Mouse (Mus musculus) forebrain, embryonic 14.5 days (tissue): ENCODE data around the gene Ksr2. TPM values are rescaled to one million over a fixed set of nuclear protein-coding genes. Genes with fewer than 3 reads are reported as not detected.

Experiments
- ATAC-seq: fragments of 200-750 bp; cut with Nextera tagmentation; 2 replicates; pipeline ENCODE4 v1.8.0; 2017; ENCODE audit warnings: mild to moderate bottlenecking, moderate library complexity
- DNase-seq: peaks from one replicate; pipeline ENCODE4 v3.0.0-alpha.2; 2015; ENCODE audit warnings: low spot score
- H3K27ac ChIP-seq: fragments of 300-500 bp; sonication (generic); 2 replicates; pipeline ENCODE4 v1.5.1; 2014; ENCODE audit warnings: low read depth, mild to moderate bottlenecking, control low read depth, low read length, moderate library complexity
- H3K27me3 ChIP-seq: fragments of 300-500 bp; sonication (generic); replicated peaks from 2 replicates; pipeline ENCODE4 v1.6.1; 2014; ENCODE audit warnings: low read length, control low read depth, mixed read lengths; ENCODE audit not compliant: control insufficient read depth, insufficient read depth
- H3K36me3 ChIP-seq: fragments of 300-500 bp; sonication (generic); 2 replicates; pipeline ENCODE4 v1.6.1; 2014; ENCODE audit warnings: low read length, control low read depth; ENCODE audit not compliant: control insufficient read depth, insufficient read depth
- H3K4me1 ChIP-seq: fragments of 300-500 bp; sonication (generic); 2 replicates; pipeline ENCODE4 v1.6.1; 2014; ENCODE audit warnings: antibody characterized with exemption, low read length, control low read depth; ENCODE audit not compliant: control insufficient read depth, insufficient read depth
- H3K4me2 ChIP-seq: fragments of 300-500 bp; sonication (generic); 2 replicates; pipeline ENCODE4 v1.6.1; 2014; ENCODE audit warnings: mild to moderate bottlenecking, control low read depth, low read length
- H3K4me3 ChIP-seq: fragments of 300-500 bp; sonication (generic); 2 replicates; pipeline ENCODE4 v1.5.1; 2014; ENCODE audit warnings: low read depth, low read length, control low read depth
- H3K9ac ChIP-seq: fragments of 300-500 bp; sonication (generic); 2 replicates; pipeline ENCODE4 v1.6.1; 2014; ENCODE audit warnings: mild to moderate bottlenecking, low read length, control low read depth, moderate library complexity
- H3K9me3 ChIP-seq: fragments of 300-500 bp; sonication (generic); replicated peaks from 2 replicates; pipeline ENCODE4 v1.6.1; 2016; ENCODE audit warnings: low read length, control low read depth, mixed read lengths; ENCODE audit not compliant: control insufficient read depth
- WGBS: fragments of 180-500 bp; shearing (Covaris S2); extraction: QIAGEN DNeasy Blood & Tissue Kit; methylation state at CpG from one replicate; pipeline ENCODE4 v1.1.7; 2014; 5-methylcytosine and 5-hydroxymethylcytosine counted together
- polyA plus RNA-seq: library from polyadenylated mRNA; unstranded; fragments of >200 nt; fragmentation: Nextera tagmentation; extraction: Ambion mirVana; gene quantifications from 2 replicates; pipeline ENCODE4 v1.2.1, GENCODE M21; 2014

The Ksr2 gene
- polyA plus RNA-seq, 1 experiment from 2014 or later = 1.4 TPM

GRCm38 (mm10) chr5:117641585-117641984 is 227.8 kb downstream of the Ksr2 start:
- no peaks in the 10 kb centered on the region for H3K4me1 ChIP-seq
- no peak overlapping the region for H3K9ac ChIP-seq
- no peak for DNase-seq
- no peak overlapping the region for H3K27ac ChIP-seq
- H3K4me2 ChIP-seq = no peak overlapping the region
- no peaks in the 10 kb centered on the region for H3K36me3 ChIP-seq
- no peaks in the 10 kb centered on the region for H3K27me3 ChIP-seq
- 90% methylated on average over 6 of the region's 6 CpGs for WGBS
- H3K9me3 ChIP-seq = no peaks in the 10 kb centered on the region
- ATAC-seq = no peak
- H3K4me3 ChIP-seq = no peak overlapping the region

- DNase-seq = no peak
- Histone ChIP-seq H3K4me1 (no peaks in the 10 kb centered on the region), H3K27me3 (no peaks in the 10 kb centered on the region), H3K9ac (no peak overlapping the region), H3K9me3 (no peaks in the 10 kb centered on the region), H3K36me3 (no peaks in the 10 kb centered on the region), H3K4me2 (no peak overlapping the region), H3K27ac (no peak overlapping the region), H3K4me3 (no peak overlapping the region)
- ATAC-seq = no peak
- 88% methylated on average over 14 of the region's 14 CpGs for WGBS
These were observed 237.6 kb downstream of the Ksr2 start for GRCm38 (mm10) chr5:117651238-117651886.

GRCm38 (mm10) chr5:117658641-117659040 is 244.8 kb downstream of the Ksr2 start:
- WGBS = 25% methylated on average over 6 of the region's 6 CpGs
- no peaks in the 10 kb centered on the region for H3K36me3 ChIP-seq
- no peaks in the 10 kb centered on the region for H3K27me3 ChIP-seq
- DNase-seq (peak; percentile 40), ATAC-seq (no peak)
- H3K4me3 ChIP-seq = no peak overlapping the region
- no peaks in the 10 kb centered on the region for H3K9me3 ChIP-seq
- H3K4me2 ChIP-seq = no peak overlapping the region
- no peak overlapping the region for H3K27ac ChIP-seq
- H3K4me1 ChIP-seq = no peaks in the 10 kb centered on the region
- H3K9ac ChIP-seq = no peak overlapping the region

DNA sequence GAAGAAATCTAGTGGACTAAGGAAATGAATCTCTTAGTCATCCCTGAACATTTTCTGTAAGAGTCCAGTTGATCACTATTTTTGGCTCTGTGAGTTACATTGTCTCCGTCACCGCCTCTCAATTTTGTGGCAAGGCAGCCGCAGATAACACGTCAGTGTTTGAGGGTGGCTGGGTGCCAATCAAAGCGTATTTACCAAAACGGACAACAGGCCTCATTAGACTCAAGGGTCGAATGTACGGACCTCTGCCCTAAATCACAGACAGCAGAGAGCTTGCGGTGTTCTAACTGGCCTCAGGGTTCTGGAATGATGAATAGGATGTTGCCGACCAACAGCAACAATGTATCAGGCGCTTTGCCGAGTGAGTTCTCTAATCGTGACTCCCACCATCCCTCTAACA is 245.8 kb downstream of the Ksr2 start:
- Histone ChIP-seq H3K36me3 (no peaks in the 10 kb centered on the region), H3K4me2 (no peak overlapping the region), H3K4me3 (no peak overlapping the region), H3K27ac (no peak overlapping the region), H3K9ac (no peak overlapping the region), H3K4me1 (no peaks in the 10 kb centered on the region), H3K9me3 (no peaks in the 10 kb centered on the region), H3K27me3 (no peaks in the 10 kb centered on the region)
- 65% methylated on average over 13 of the region's 13 CpGs for WGBS
- no peak for DNase-seq
- no peak for ATAC-seq

DNA sequence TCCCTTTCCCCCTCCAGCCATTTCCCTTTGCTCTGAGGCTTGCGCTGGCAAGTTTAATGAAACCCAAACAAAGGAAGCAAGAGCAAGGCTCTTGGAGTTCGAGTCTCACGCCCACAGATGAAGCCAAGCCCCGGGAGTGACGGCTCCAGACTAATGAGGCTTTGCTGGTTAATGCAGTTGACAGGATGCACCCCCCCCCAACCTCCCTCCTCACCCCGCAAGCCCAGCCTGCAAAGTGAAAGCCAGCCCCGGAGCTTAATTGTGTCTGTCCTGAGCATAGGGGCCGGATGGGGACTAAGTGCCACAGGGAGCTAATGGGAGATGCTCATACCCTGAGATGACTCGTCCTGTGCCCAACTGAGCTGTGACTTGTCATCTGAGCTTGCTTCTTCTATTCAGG is 251.4 kb downstream of the Ksr2 start:
- ATAC-seq = no peak
- Histone ChIP-seq H3K9me3 (no peaks in the 10 kb centered on the region), H3K4me2 (no peak overlapping the region), H3K4me3 (no peak overlapping the region), H3K9ac (no peak overlapping the region), H3K36me3 (no peaks in the 10 kb centered on the region), H3K27ac (no peak overlapping the region), H3K4me1 (peaks cover 7% of the 10 kb centered on the region), H3K27me3 (no peaks in the 10 kb centered on the region)
- peak; percentile 57 for DNase-seq
- under 1% methylated on average over 9 of the region's 9 CpGs for WGBS

DNA sequence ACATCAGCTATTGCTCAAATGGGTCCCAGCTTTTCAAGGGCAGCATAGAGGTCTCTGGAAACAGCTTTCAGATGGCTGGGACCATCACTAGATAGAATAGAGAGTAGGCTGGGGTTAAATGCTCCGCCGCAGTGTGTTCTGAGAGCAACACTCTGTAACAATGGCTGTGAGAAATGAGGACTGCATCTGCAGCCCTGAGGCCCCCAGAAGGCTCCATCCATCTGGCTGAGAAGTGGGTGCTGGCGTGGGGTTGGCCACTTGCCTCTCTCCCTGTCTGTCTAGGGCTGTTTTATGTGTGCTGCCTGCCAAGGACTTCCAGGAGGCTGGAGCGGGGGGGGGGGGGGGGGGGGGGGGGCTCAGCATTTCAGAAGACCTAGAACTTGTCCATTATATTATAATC is 253.5 kb downstream of the Ksr2 start:
- DNase-seq (peak; percentile 53), ATAC-seq (peak; percentile 50; the same call in 1 of the 2 replicates)
- peak overlapping the region; percentile 33; the same call in 1 of the 2 replicates for H3K27ac ChIP-seq

GRCm38 (mm10) chr5:117669265-117669664 is 255.5 kb downstream of the Ksr2 start:
- 0 out of 2 replicates have a peak overlapping the region, but pooled peaks have one; percentile 5 for H3K27ac ChIP-seq
- H3K4me3 ChIP-seq = no peak overlapping the region
- peaks cover 7% of the 10 kb centered on the region for H3K4me1 ChIP-seq
- no peak overlapping the region for H3K4me2 ChIP-seq
- H3K9ac ChIP-seq = no peak overlapping the region
- WGBS = 70% methylated on average over 4 of the region's 4 CpGs
- no peak for ATAC-seq
- no peak for DNase-seq
- H3K27me3 ChIP-seq = no peaks in the 10 kb centered on the region
- H3K9me3 ChIP-seq = no peaks in the 10 kb centered on the region
- no peaks in the 10 kb centered on the region for H3K36me3 ChIP-seq

More for the DNA sequence above, 253.5 kb downstream of the Ksr2 start:
- H3K9me3 ChIP-seq = no peaks in the 10 kb centered on the region
- peaks cover 7% of the 10 kb centered on the region for H3K4me1 ChIP-seq
- WGBS = 65% methylated on average over 3 of the region's 4 CpGs
- no peaks in the 10 kb centered on the region for H3K36me3 ChIP-seq
- no peak overlapping the region for H3K9ac ChIP-seq
- no peaks in the 10 kb centered on the region for H3K27me3 ChIP-seq
- H3K4me3 ChIP-seq = no peak overlapping the region
- no peak overlapping the region for H3K4me2 ChIP-seq

DNA sequence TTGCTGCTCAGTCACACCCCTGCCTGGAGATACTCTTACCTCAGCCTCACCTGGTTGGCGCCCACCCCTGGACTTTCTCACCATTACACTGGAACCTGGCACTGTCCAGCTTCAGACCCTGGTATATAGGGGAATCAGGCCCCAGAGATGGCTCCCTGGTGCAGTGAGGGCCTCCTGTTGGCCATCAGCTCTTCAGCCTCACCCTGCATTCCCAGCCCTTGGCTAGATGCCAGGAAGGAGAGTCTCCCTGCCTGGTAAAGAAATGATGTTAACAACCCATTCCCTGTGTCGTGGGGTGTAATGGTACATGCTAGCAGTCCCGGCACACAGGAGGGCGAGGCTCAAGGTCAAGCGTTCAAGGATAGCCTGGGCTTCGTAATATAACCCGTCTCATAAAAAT is 256.0 kb downstream of the Ksr2 start:
- Histone ChIP-seq H3K27ac (no peak overlapping the region; the same call in 1 of the 2 replicates), H3K36me3 (no peaks in the 10 kb centered on the region), H3K9ac (no peak overlapping the region), H3K9me3 (no peaks in the 10 kb centered on the region), H3K4me1 (peaks cover 7% of the 10 kb centered on the region), H3K4me3 (no peak overlapping the region), H3K27me3 (no peaks in the 10 kb centered on the region), H3K4me2 (no peak overlapping the region)
- no peak for ATAC-seq
- 76% methylated on average over 7 of the region's 7 CpGs for WGBS
- no peak for DNase-seq

DNA sequence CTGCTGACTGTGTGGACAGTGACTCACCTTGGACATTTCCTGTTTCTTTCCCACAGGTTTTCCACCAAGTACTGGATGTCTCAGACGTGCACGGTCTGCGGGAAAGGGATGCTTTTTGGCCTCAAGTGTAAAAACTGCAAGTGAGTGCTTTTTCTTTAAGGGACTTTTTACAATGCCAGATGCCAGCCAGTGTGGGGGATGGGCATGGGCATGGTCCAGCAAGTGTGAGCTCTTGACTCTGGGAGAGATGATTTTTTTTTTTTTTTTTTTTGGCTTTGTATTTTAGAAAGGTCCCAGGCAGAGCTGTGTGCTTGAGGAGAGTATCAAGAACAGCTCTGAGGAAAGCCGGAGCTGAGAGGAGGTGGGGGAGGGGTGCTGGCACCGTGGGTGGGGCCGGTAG is 257.6 kb downstream of the Ksr2 start:
- no peak overlapping the region for H3K4me2 ChIP-seq
- H3K36me3 ChIP-seq = no peaks in the 10 kb centered on the region
- ATAC-seq (no peak), DNase-seq (no peak)
- H3K9ac ChIP-seq = no peak overlapping the region
- H3K27me3 ChIP-seq = no peaks in the 10 kb centered on the region
- peaks cover 7% of the 10 kb centered on the region for H3K4me1 ChIP-seq
- WGBS = 57% methylated on average over 6 of the region's 6 CpGs
- H3K4me3 ChIP-seq = no peak overlapping the region
- H3K9me3 ChIP-seq = no peaks in the 10 kb centered on the region
- no peak overlapping the region for H3K27ac ChIP-seq
